Mouse (Mus musculus): ENCODE measurements around the gene Zfhx3.

The Zfhx3 gene

GRCm38 (mm10) chr8:108440476-108440875 lies 498.0 kb downstream of the Zfhx3 start:
- no peak for DNase-seq (ENCODE audit: low spot score in 2 of 2)

- no peak for DNase-seq (ENCODE audit: low spot score in 2 of 2)
Observed at GRCm38 (mm10) chr8:108450847-108451246, 508.4 kb downstream of the Zfhx3 start.

- DNase-seq (ENCODE audit: low spot score in 2 of 2): peak; percentile 3 to 9
Observed at GRCm38 (mm10) chr8:108454561-108455311, 512.3 kb downstream of the Zfhx3 start.

GRCm38 (mm10) chr8:108466653-108467052 lies 524.2 kb downstream of the Zfhx3 start:
- DNase-seq (ENCODE audit: low spot score in 2 of 2): no peak

GRCm38 (mm10) chr8:108467172-108468035 lies 525.0 kb downstream of the Zfhx3 start:
- no peak for DNase-seq (ENCODE audit: low spot score in 2 of 2)

GRCm38 (mm10) chr8:108470269-108470668 lies 527.8 kb downstream of the Zfhx3 start:
- DNase-seq (ENCODE audit: low spot score in 2 of 2): no peak

GRCm38 (mm10) chr8:108474556-108474955 lies 532.1 kb downstream of the Zfhx3 start:
- DNase-seq (ENCODE audit: low spot score in 2 of 2): no peak

GRCm38 (mm10) chr8:108478131-108478530 lies 535.7 kb downstream of the Zfhx3 start:
- no peak for DNase-seq (ENCODE audit: low spot score in 2 of 2)

- no peak for DNase-seq (ENCODE audit: low spot score in 2 of 2)
Observed at GRCm38 (mm10) chr8:108480141-108480540, 537.7 kb downstream of the Zfhx3 start.

GRCm38 (mm10) chr8:108481167-108481815 lies 538.8 kb downstream of the Zfhx3 start:
- DNase-seq (ENCODE audit: low spot score in 2 of 2): no peak

- peak in 1 of 2 experiments; percentile 3 for DNase-seq (ENCODE audit: low spot score in 2 of 2)
Observed at GRCm38 (mm10) chr8:108496101-108496500, 553.7 kb downstream of the Zfhx3 start.

- no peak for DNase-seq (ENCODE audit: low spot score in 2 of 2)
Observed at GRCm38 (mm10) chr8:108506779-108507178, 564.3 kb downstream of the Zfhx3 start.

GRCm38 (mm10) chr8:108507769-108508168 lies 565.3 kb downstream of the Zfhx3 start:
- DNase-seq (ENCODE audit: low spot score in 2 of 2): no peak

GRCm38 (mm10) chr8:108510641-108511325 lies 568.3 kb downstream of the Zfhx3 start:
- no peak for DNase-seq (ENCODE audit: low spot score in 2 of 2)

GRCm38 (mm10) chr8:108518116-108518515 lies 575.7 kb downstream of the Zfhx3 start:
- no peak for DNase-seq (ENCODE audit: low spot score in 2 of 2)

- no peak for DNase-seq (ENCODE audit: low spot score in 2 of 2)
Observed at GRCm38 (mm10) chr8:108522050-108522449, 579.6 kb downstream of the Zfhx3 start.

GRCm38 (mm10) chr8:108529421-108529820 lies 587.0 kb downstream of the Zfhx3 start:
- DNase-seq (ENCODE audit: low spot score in 2 of 2): no peak

GRCm38 (mm10) chr8:108535121-108535876 lies 592.9 kb downstream of the Zfhx3 start:
- no peak for DNase-seq (ENCODE audit: low spot score in 2 of 2)

GRCm38 (mm10) chr8:108536186-108536585 lies 593.7 kb downstream of the Zfhx3 start:
- DNase-seq (ENCODE audit: low spot score in 2 of 2): peak; percentile 31 to 37

GRCm38 (mm10) chr8:108536911-108537351 lies 594.5 kb downstream of the Zfhx3 start:
- DNase-seq (ENCODE audit: low spot score in 2 of 2): peak; percentile 21 to 30

All from frontal cortex, postnatal 36 days (tissue).